Mouse (Mus musculus): ENCODE results near the gene Pole4. TPM values are rescaled to one million over a fixed set of nuclear protein-coding genes. Genes with fewer than 3 reads are reported as not detected.

Pole4 gene
- polyA plus RNA-seq, 1 experiment from 2014 or later, result 57.4 TPM

GRCm38 (mm10) chr6:82723321-82723720, 18.2 kb upstream of the Pole4 start:
- peak; percentile 81 for TF ChIP-seq EP300 (IDR thresholded peaks at IDR 0.05)
- TF ChIP-seq CTCF (IDR thresholded peaks at IDR 0.05), result no peak
- ATAC-seq, result peak; percentile 92
- WGBS, result 23% methylated on average over 5 of the region's 5 CpGs
- Histone ChIP-seq H3K36me3 (ENCODE audit: insufficient read depth, low read length) (no peaks in the 10 kb centered on the region), H3K4me2 (replicated peaks; ENCODE audit: low read depth, low read length) (no peak overlapping the region), H3K9ac (replicated peaks; ENCODE audit: low read depth) (no peak overlapping the region), H3K9me3 (ENCODE audit: low read length) (no peaks in the 10 kb centered on the region), H3K4me1 (ENCODE audit: insufficient read depth, low read depth, low read length) (no peaks in the 10 kb centered on the region), H3K27ac (ENCODE audit: low read length) (peak overlapping the region; percentile 69), H3K27me3 (replicated peaks; ENCODE audit: insufficient read depth, low read length) (no peaks in the 10 kb centered on the region), H3K4me3 (ENCODE audit: low read depth, low read length) (no peak overlapping the region)
- DNase-seq (ENCODE audit: low spot score), result peak; percentile 79

DNA sequence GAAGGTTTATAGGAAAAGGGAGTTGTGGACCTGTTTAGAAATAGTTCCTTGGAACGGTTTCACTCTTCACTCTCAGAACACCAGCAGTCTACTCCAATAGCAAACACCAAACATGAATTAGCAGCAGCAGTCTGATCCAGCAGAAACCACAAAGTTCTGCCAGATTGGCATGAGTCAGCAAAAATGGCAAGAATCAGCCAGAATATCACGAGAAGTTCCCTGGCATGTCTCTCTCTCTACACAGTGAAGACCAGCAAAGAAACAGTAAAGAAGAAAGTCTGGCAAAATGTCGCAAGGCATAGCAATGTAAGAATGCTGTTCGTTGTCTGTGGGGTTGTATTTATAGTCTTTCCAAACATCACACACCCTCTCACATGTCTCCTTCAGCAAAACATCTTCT, 11.0 kb upstream of the Pole4 start:
- H3K27me3 ChIP-seq (replicated peaks; ENCODE audit: insufficient read depth, low read length), result no peaks in the 10 kb centered on the region
- TF ChIP-seq CTCF (IDR thresholded peaks at IDR 0.05), result no peak
- TF ChIP-seq EP300 (IDR thresholded peaks at IDR 0.05), result no peak
- H3K4me1 ChIP-seq (ENCODE audit: insufficient read depth, low read depth, low read length), result 0 out of 2 replicates have a peak, but pooled peaks cover 3% of the 10 kb centered on the region
- peak; percentile 25 for DNase-seq (ENCODE audit: low spot score)
- 49% methylated on average over 4 of the region's 4 CpGs for WGBS
- H3K27ac ChIP-seq (ENCODE audit: low read length), result no peak overlapping the region
- no peak overlapping the region for H3K4me3 ChIP-seq (ENCODE audit: low read depth, low read length)
- no peaks in the 10 kb centered on the region for H3K36me3 ChIP-seq (ENCODE audit: insufficient read depth, low read length)
- H3K9me3 ChIP-seq (ENCODE audit: low read length), result no peaks in the 10 kb centered on the region
- H3K4me2 ChIP-seq (replicated peaks; ENCODE audit: low read depth, low read length), result no peak overlapping the region
- no peak overlapping the region for H3K9ac ChIP-seq (replicated peaks; ENCODE audit: low read depth)
- no peak for ATAC-seq

GRCm38 (mm10) chr6:82715653-82716052, 10.5 kb upstream of the Pole4 start:
- TF ChIP-seq EP300 (IDR thresholded peaks at IDR 0.05) (no peak), CTCF (IDR thresholded peaks at IDR 0.05) (no peak)
- no peak overlapping the region for H3K4me2 ChIP-seq (replicated peaks; ENCODE audit: low read depth, low read length)
- DNase-seq (ENCODE audit: low spot score) (peak; percentile 32), ATAC-seq (peak; percentile 32; the same call in 1 of the 2 replicates)
- no peak overlapping the region for H3K9ac ChIP-seq (replicated peaks; ENCODE audit: low read depth)
- no peaks in the 10 kb centered on the region for H3K9me3 ChIP-seq (ENCODE audit: low read length)
- 0 out of 2 replicates have a peak, but pooled peaks cover 3% of the 10 kb centered on the region for H3K4me1 ChIP-seq (ENCODE audit: insufficient read depth, low read depth, low read length)
- WGBS, result 82% methylated on average over 3 of the region's 3 CpGs
- no peaks in the 10 kb centered on the region for H3K27me3 ChIP-seq (replicated peaks; ENCODE audit: insufficient read depth, low read length)
- H3K4me3 ChIP-seq (ENCODE audit: low read depth, low read length), result no peak overlapping the region
- no peak overlapping the region for H3K27ac ChIP-seq (ENCODE audit: low read length)
- no peaks in the 10 kb centered on the region for H3K36me3 ChIP-seq (ENCODE audit: insufficient read depth, low read length)

GRCm38 (mm10) chr6:82715253-82715652, 10.1 kb upstream of the Pole4 start:
- TF ChIP-seq EP300 (IDR thresholded peaks at IDR 0.05) (no peak), CTCF (IDR thresholded peaks at IDR 0.05) (no peak)
- H3K27me3 ChIP-seq (replicated peaks; ENCODE audit: insufficient read depth, low read length), result no peaks in the 10 kb centered on the region
- 71% methylated on average over 6 of the region's 6 CpGs for whole genome bisulfite sequencing

GRCm38 (mm10) chr6:82714841-82715240, 9.7 kb upstream of the Pole4 start:
- Histone ChIP-seq H3K27me3 (replicated peaks; ENCODE audit: insufficient read depth, low read length) (no peaks in the 10 kb centered on the region), H3K9ac (replicated peaks; ENCODE audit: low read depth) (no peak overlapping the region), H3K4me1 (ENCODE audit: insufficient read depth, low read depth, low read length) (0 out of 2 replicates have a peak, but pooled peaks cover 3% of the 10 kb centered on the region), H3K27ac (ENCODE audit: low read length) (0 out of 2 replicates have a peak overlapping the region, but pooled peaks have one; percentile 9), H3K9me3 (ENCODE audit: low read length) (no peaks in the 10 kb centered on the region), H3K4me2 (replicated peaks; ENCODE audit: low read depth, low read length) (no peak overlapping the region), H3K4me3 (ENCODE audit: low read depth, low read length) (no peak overlapping the region), H3K36me3 (ENCODE audit: insufficient read depth, low read length) (no peaks in the 10 kb centered on the region)
- 44% methylated on average over 5 of the region's 5 CpGs for WGBS
- TF ChIP-seq EP300 (IDR thresholded peaks at IDR 0.05), result no peak
- TF ChIP-seq CTCF (IDR thresholded peaks at IDR 0.05), result no peak
- peak; percentile 28 for DNase-seq (ENCODE audit: low spot score)
- peak; percentile 59 for ATAC-seq

More at GRCm38 (mm10) chr6:82715253-82715652, 10.1 kb upstream of the Pole4 start:
- no peak overlapping the region for H3K9ac ChIP-seq (replicated peaks; ENCODE audit: low read depth)
- no peak for DNase-seq (ENCODE audit: low spot score)
- peak; percentile 13; the same call in 1 of the 2 replicates for ATAC-seq
- no peak overlapping the region for H3K4me3 ChIP-seq (ENCODE audit: low read depth, low read length)
- H3K4me1 ChIP-seq (ENCODE audit: insufficient read depth, low read depth, low read length), result 0 out of 2 replicates have a peak, but pooled peaks cover 3% of the 10 kb centered on the region
- H3K9me3 ChIP-seq (ENCODE audit: low read length), result no peaks in the 10 kb centered on the region
- H3K36me3 ChIP-seq (ENCODE audit: insufficient read depth, low read length), result no peaks in the 10 kb centered on the region
- no peak overlapping the region for H3K4me2 ChIP-seq (replicated peaks; ENCODE audit: low read depth, low read length)
- H3K27ac ChIP-seq (ENCODE audit: low read length), result no peak overlapping the region

DNA sequence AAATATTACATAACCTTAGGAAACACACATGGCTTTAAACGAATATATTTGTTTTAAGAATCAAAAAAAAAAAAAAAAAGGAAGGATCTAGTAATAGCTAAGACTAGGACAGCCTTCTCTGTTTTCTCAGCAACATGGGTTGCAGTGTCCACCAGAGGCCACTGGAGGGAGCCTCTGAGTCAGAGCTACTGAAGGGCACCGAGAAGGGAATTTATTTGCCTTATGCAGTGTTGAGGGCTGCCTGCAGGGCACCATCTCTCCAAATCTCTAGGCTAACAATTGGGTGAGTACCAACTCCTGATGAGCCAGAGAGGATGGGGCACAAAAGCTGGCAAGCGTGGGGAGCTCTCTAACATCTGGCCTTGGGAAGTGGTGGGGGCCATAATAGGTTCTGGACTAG, 9.1 kb upstream of the Pole4 start:
- H3K4me3 ChIP-seq (ENCODE audit: low read depth, low read length), result no peak overlapping the region
- H3K9ac ChIP-seq (replicated peaks; ENCODE audit: low read depth), result no peak overlapping the region
- H3K4me1 ChIP-seq (ENCODE audit: insufficient read depth, low read depth, low read length), result 0 out of 2 replicates have a peak, but pooled peaks cover 3% of the 10 kb centered on the region
- DNase-seq (ENCODE audit: low spot score) (peak; percentile 87), ATAC-seq (peak; percentile 76)
- H3K9me3 ChIP-seq (ENCODE audit: low read length), result no peaks in the 10 kb centered on the region
- peak; percentile 94 for TF ChIP-seq CTCF (IDR thresholded peaks at IDR 0.05)
- no peak for TF ChIP-seq EP300 (IDR thresholded peaks at IDR 0.05)
- no peaks in the 10 kb centered on the region for H3K36me3 ChIP-seq (ENCODE audit: insufficient read depth, low read length)
- no peaks in the 10 kb centered on the region for H3K27me3 ChIP-seq (replicated peaks; ENCODE audit: insufficient read depth, low read length)
- H3K4me2 ChIP-seq (replicated peaks; ENCODE audit: low read depth, low read length), result no peak overlapping the region
- H3K27ac ChIP-seq (ENCODE audit: low read length), result no peak overlapping the region
- 11% methylated on average over 3 of the region's 3 CpGs for WGBS

All from lung, postnatal 0 days (tissue).